Mouse (Mus musculus) cortical plate, adult 2 months (tissue): ENCODE data around the gene BC024978.

Source experiments
- CTCF ChIP-seq: fragments of 200-500 bp; IDR thresholded peaks from 2 replicates; pipeline ENCODE4 v1.5.1; 2011; ENCODE audit warnings: mild to moderate bottlenecking, control low read depth, low read length; ENCODE audit not compliant: insufficient read depth; ENCODE audit errors: extremely low read depth
- POLR2A ChIP-seq: fragments of 200-500 bp; IDR thresholded peaks from 2 replicates; pipeline ENCODE4 v1.6.1; 2011; ENCODE audit warnings: mild to moderate bottlenecking, low read length, control low read depth; ENCODE audit not compliant: insufficient read depth; ENCODE audit errors: extremely low read depth

GRCm38 (mm10) chr7:27164112-27164947 lies 31.3 kb upstream of the BC024978 start:
- TF ChIP-seq CTCF (no peak), POLR2A (no peak)
